Mouse (Mus musculus): ENCODE data around the gene Spry1. TPM values are rescaled to one million over a fixed set of nuclear protein-coding genes. Genes with fewer than 3 reads are reported as not detected.
A peak's percentile ranks its signal among the peaks of the same experiment; 100 is the strongest.

Spry1 gene
- polyA plus RNA-seq, 1 experiment = 47.3 TPM

DNA sequence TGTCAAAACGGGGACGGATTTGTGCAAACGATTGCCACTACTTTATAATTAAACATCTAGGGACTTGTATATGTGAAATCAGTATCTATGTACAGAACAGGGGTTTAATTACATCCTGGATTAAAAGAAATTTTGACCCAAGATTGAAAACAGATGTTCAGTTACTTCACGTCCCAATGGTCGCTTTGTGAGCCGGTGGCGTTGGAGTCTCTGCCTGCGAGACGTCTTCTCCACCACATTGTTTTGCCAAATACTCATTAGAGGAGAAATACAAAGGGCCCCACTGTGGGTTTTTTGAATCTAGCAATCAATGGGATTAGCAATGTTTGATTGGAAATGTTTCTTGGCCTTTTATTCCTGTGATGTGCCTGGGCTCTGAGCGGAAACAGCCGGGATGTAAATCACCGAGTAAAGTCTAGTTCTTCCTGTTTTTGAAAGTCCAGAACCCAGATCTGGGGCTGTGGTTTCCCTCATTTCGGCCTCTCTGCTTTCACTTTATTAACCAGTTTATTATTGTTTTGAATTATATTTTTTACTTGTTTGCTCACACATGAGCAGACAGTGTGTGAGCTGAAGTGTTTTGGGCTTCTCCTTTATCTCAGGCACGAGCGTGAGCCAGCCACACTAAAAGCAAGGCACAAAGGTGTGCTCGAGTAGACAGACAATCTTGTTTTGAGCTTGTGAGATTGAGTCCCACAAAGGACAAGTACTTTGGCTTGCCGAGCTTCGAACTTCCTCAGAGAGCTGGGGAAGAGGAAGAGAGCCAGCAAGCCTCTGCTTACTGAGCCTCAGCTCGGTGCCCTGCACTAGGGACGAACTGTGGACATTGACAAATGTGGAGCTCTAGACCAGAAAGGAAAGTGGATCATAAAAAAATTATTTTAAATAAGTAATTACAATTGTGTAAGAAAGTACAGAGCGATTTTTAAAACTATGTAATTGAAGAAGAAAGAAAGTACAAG is 22.9 kb upstream of the Spry1 start:
- DNase-seq = peak; percentile 51
- H3K27ac ChIP-seq (ENCODE audit: insufficient read depth, low read depth, low read length) = peak overlapping the region; percentile 69; the same call in 1 of the 2 replicates
- H3K4me1 ChIP-seq (ENCODE audit: control insufficient read depth, insufficient read depth, low read length) = no peaks in the 10 kb centered on the region
- no peaks in the 10 kb centered on the region for H3K36me3 ChIP-seq (ENCODE audit: control insufficient read depth, insufficient read depth, low read length)
- TF ChIP-seq CTCF (conservative IDR thresholded peaks at IDR 0.05; ENCODE audit: insufficient read depth, insufficient read length, low read depth, low read length) (no peak), POLR2A (IDR thresholded peaks at IDR 0.05; ENCODE audit: low read depth, low read length) (no peak)
- WGBS = 65% methylated on average over 21 of the region's 21 CpGs
- H3K27me3 ChIP-seq (replicated peaks; ENCODE audit: control insufficient read depth, insufficient read depth, low read length) = no peaks in the 10 kb centered on the region
- no peak overlapping the region for H3K4me3 ChIP-seq (ENCODE audit: insufficient read depth, low read depth, low read length)

GRCm38 (mm10) chr3:37632246-37632645 is 7.5 kb upstream of the Spry1 start:
- TF ChIP-seq CTCF (conservative IDR thresholded peaks at IDR 0.05; ENCODE audit: insufficient read depth, insufficient read length, low read depth, low read length) (no peak), POLR2A (IDR thresholded peaks at IDR 0.05; ENCODE audit: low read depth, low read length) (no peak)
- Histone ChIP-seq H3K27me3 (replicated peaks; ENCODE audit: control insufficient read depth, insufficient read depth, low read length) (no peaks in the 10 kb centered on the region), H3K27ac (ENCODE audit: insufficient read depth, low read depth, low read length) (no peak overlapping the region), H3K4me1 (ENCODE audit: control insufficient read depth, insufficient read depth, low read length) (no peaks in the 10 kb centered on the region), H3K36me3 (ENCODE audit: control insufficient read depth, insufficient read depth, low read length) (no peaks in the 10 kb centered on the region), H3K4me3 (ENCODE audit: insufficient read depth, low read depth, low read length) (no peak overlapping the region)
- no peak for DNase-seq
- 87% methylated on average over 6 of the region's 6 CpGs for WGBS

- 93% methylated on average over 3 of the region's 3 CpGs for WGBS
- Histone ChIP-seq H3K27ac (ENCODE audit: insufficient read depth, low read depth, low read length) (no peak overlapping the region), H3K36me3 (ENCODE audit: control insufficient read depth, insufficient read depth, low read length) (no peaks in the 10 kb centered on the region), H3K27me3 (replicated peaks; ENCODE audit: control insufficient read depth, insufficient read depth, low read length) (no peaks in the 10 kb centered on the region), H3K4me1 (ENCODE audit: control insufficient read depth, insufficient read depth, low read length) (no peaks in the 10 kb centered on the region), H3K4me3 (ENCODE audit: insufficient read depth, low read depth, low read length) (no peak overlapping the region)
- no peak for TF ChIP-seq CTCF (conservative IDR thresholded peaks at IDR 0.05; ENCODE audit: insufficient read depth, insufficient read length, low read depth, low read length)
- no peak for TF ChIP-seq POLR2A (IDR thresholded peaks at IDR 0.05; ENCODE audit: low read depth, low read length)
- DNase-seq = no peak
Measured at GRCm38 (mm10) chr3:37632751-37633150, 7.0 kb upstream of the Spry1 start.

GRCm38 (mm10) chr3:37634648-37635047 is 5.1 kb upstream of the Spry1 start:
- TF ChIP-seq CTCF (conservative IDR thresholded peaks at IDR 0.05; ENCODE audit: insufficient read depth, insufficient read length, low read depth, low read length) (no peak), POLR2A (IDR thresholded peaks at IDR 0.05; ENCODE audit: low read depth, low read length) (no peak)
- H3K4me3 ChIP-seq (ENCODE audit: insufficient read depth, low read depth, low read length) = no peak overlapping the region
- 36% methylated on average over 4 of the region's 4 CpGs for WGBS

GRCm38 (mm10) chr3:37636921-37637320 is 2.8 kb upstream of the Spry1 start:
- DNase-seq = no peak
- H3K4me3 ChIP-seq (ENCODE audit: insufficient read depth, low read depth, low read length) = no peak overlapping the region
- no peaks in the 10 kb centered on the region for H3K4me1 ChIP-seq (ENCODE audit: control insufficient read depth, insufficient read depth, low read length)
- no peak overlapping the region for H3K27ac ChIP-seq (ENCODE audit: insufficient read depth, low read depth, low read length)
- 87% methylated on average over 4 of the region's 4 CpGs for WGBS
- H3K36me3 ChIP-seq (ENCODE audit: control insufficient read depth, insufficient read depth, low read length) = no peaks in the 10 kb centered on the region
- TF ChIP-seq POLR2A (IDR thresholded peaks at IDR 0.05; ENCODE audit: low read depth, low read length) (no peak), CTCF (conservative IDR thresholded peaks at IDR 0.05; ENCODE audit: insufficient read depth, insufficient read length, low read depth, low read length) (no peak)
- no peaks in the 10 kb centered on the region for H3K27me3 ChIP-seq (replicated peaks; ENCODE audit: control insufficient read depth, insufficient read depth, low read length)

More at GRCm38 (mm10) chr3:37634648-37635047, 5.1 kb upstream of the Spry1 start:
- Histone ChIP-seq H3K36me3 (ENCODE audit: control insufficient read depth, insufficient read depth, low read length) (no peaks in the 10 kb centered on the region), H3K4me1 (ENCODE audit: control insufficient read depth, insufficient read depth, low read length) (no peaks in the 10 kb centered on the region), H3K27me3 (replicated peaks; ENCODE audit: control insufficient read depth, insufficient read depth, low read length) (no peaks in the 10 kb centered on the region), H3K27ac (ENCODE audit: insufficient read depth, low read depth, low read length) (no peak overlapping the region)
- DNase-seq = peak; percentile 55

DNA sequence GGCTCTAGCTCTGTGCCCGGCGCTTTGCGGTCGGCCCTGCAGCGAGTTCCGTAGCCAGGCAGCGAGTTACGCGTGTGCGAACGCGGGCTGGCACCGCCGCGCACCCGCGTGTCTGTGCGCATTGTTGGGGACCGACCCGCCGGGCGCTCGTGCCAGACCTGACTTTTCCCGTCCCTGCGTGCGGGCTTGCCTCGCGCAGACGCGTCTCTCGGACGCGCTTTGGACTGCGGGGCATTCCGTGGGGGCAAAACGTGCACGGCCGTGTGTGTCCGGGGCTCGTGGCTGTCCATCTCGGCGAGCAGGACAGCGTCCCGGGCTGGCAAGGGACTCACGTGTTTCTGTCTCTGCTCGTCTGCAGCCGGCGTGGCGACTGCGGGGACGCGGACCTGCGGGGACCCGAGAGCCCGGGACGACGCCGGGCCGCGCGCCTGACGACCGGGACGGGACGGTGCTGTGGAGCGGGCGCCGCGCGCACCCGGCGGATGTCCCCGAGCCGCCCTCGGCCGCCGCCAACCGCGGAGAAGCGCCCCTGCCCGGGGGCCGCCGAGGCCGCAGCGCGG is 495 bp downstream of the Spry1 start:
- H3K4me3 ChIP-seq (ENCODE audit: insufficient read depth, low read depth, low read length) = peak overlapping the region; percentile 79
- peak; percentile 54 for DNase-seq
- peaks cover 1% of the 10 kb centered on the region; the same call in 1 of the 2 replicates for H3K36me3 ChIP-seq (ENCODE audit: control insufficient read depth, insufficient read depth, low read length)
- no peaks in the 10 kb centered on the region for H3K4me1 ChIP-seq (ENCODE audit: control insufficient read depth, insufficient read depth, low read length)
- no peaks in the 10 kb centered on the region for H3K27me3 ChIP-seq (replicated peaks; ENCODE audit: control insufficient read depth, insufficient read depth, low read length)
- TF ChIP-seq POLR2A (IDR thresholded peaks at IDR 0.05; ENCODE audit: low read depth, low read length) (no peak), CTCF (conservative IDR thresholded peaks at IDR 0.05; ENCODE audit: insufficient read depth, insufficient read length, low read depth, low read length) (no peak)
- peak overlapping the region; percentile 76 for H3K27ac ChIP-seq (ENCODE audit: insufficient read depth, low read depth, low read length)
- WGBS = 2% methylated on average over 86 of the region's 86 CpGs

- Histone ChIP-seq H3K4me3 (ENCODE audit: insufficient read depth, low read depth, low read length) (peak overlapping the region; percentile 79), H3K27ac (ENCODE audit: insufficient read depth, low read depth, low read length) (peak overlapping the region; percentile 56), H3K36me3 (ENCODE audit: control insufficient read depth, insufficient read depth, low read length) (peaks cover 1% of the 10 kb centered on the region; the same call in 1 of the 2 replicates), H3K27me3 (replicated peaks; ENCODE audit: control insufficient read depth, insufficient read depth, low read length) (no peaks in the 10 kb centered on the region), H3K4me1 (ENCODE audit: control insufficient read depth, insufficient read depth, low read length) (no peaks in the 10 kb centered on the region)
- TF ChIP-seq CTCF (conservative IDR thresholded peaks at IDR 0.05; ENCODE audit: insufficient read depth, insufficient read length, low read depth, low read length) = peak; percentile 58
- no peak for TF ChIP-seq POLR2A (IDR thresholded peaks at IDR 0.05; ENCODE audit: low read depth, low read length)
- peak; percentile 84 for DNase-seq
- 4% methylated on average over 46 of the region's 47 CpGs for WGBS
Measured at GRCm38 (mm10) chr3:37640810-37641209, 1.1 kb downstream of the Spry1 start.
